Mouse (Mus musculus): Measurements from ENCODE around the gene Shcbp1l. TPM values are rescaled to one million over a fixed set of nuclear protein-coding genes. Genes with fewer than 3 reads are reported as not detected.

Shcbp1l gene
- polyA plus RNA-seq, 1 experiment from 2014 or later = 0.40 TPM

DNA sequence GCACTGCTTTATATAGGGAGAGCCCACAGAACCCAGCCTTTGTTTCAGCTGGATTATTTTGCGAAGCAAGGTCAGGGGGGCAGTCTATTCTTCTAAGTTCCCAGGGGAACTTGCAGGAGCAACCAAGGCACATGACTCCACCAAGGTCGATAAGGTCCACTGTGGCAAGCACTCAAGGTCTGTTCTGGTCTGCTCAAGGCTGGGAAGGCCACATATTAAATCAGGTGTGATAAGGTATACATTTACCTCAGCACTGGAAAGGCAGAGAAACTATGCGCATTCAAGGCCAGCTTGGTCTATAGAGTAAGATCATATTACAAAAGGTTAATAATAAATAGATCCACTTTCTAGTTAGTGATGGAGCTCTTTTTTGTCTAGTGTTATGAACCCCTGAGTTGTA, 71.1 kb downstream of the Shcbp1l start:
- WGBS = 73% methylated on average over 3 of the region's 3 CpGs
- H3K4me1 ChIP-seq (replicated peaks; ENCODE audit: control insufficient read depth, insufficient read depth, low read length) = no peaks in the 10 kb centered on the region
- ATAC-seq (ENCODE audit: low FRiP score) (no peak), DNase-seq (ENCODE audit: low spot score) (no peak)
- H3K4me3 ChIP-seq (ENCODE audit: low read depth, low read length) = no peak overlapping the region
- no peak overlapping the region for H3K27ac ChIP-seq (ENCODE audit: low read depth, low read length)
- H3K27me3 ChIP-seq (ENCODE audit: control insufficient read depth, insufficient read depth, low read length) = no peaks in the 10 kb centered on the region
- H3K9me3 ChIP-seq (ENCODE audit: control insufficient read depth, low read length) = no peaks in the 10 kb centered on the region
- no peaks in the 10 kb centered on the region for H3K36me3 ChIP-seq (ENCODE audit: control insufficient read depth, insufficient read depth, low read length)
- H3K4me2 ChIP-seq (replicated peaks; ENCODE audit: low read depth, low read length) = no peak overlapping the region
- H3K9ac ChIP-seq (ENCODE audit: low read depth, low read length) = no peak overlapping the region

DNA sequence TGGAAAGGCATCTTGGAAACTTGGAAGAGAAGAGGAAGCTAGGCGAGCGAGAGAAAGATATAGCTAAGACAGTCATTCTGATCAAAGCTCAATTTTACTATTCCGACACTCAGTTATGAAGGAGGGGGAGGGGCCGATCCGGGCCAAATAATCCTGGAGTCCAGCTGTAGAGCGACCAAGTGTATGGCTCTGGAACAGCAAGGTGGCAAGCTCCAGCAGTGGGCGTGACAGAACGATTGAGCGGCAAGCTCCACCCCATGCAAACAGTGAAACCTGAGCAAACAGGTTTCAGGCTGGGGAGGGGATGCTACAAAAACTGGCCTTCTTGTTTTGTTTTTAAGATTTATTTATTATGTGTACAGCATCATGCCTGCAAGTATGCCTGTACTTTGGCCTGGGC, 75.1 kb downstream of the Shcbp1l start:
- Histone ChIP-seq H3K27ac (ENCODE audit: low read depth, low read length) (no peak overlapping the region), H3K4me1 (replicated peaks; ENCODE audit: control insufficient read depth, insufficient read depth, low read length) (no peaks in the 10 kb centered on the region), H3K4me3 (ENCODE audit: low read depth, low read length) (no peak overlapping the region), H3K9ac (ENCODE audit: low read depth, low read length) (no peak overlapping the region), H3K27me3 (ENCODE audit: control insufficient read depth, insufficient read depth, low read length) (no peaks in the 10 kb centered on the region), H3K4me2 (replicated peaks; ENCODE audit: low read depth, low read length) (no peak overlapping the region), H3K36me3 (ENCODE audit: control insufficient read depth, insufficient read depth, low read length) (no peaks in the 10 kb centered on the region), H3K9me3 (ENCODE audit: control insufficient read depth, low read length) (no peaks in the 10 kb centered on the region)
- 91% methylated on average over 9 of the region's 9 CpGs for WGBS
- no peak for ATAC-seq (ENCODE audit: low FRiP score)
- no peak for DNase-seq (ENCODE audit: low spot score)

DNA sequence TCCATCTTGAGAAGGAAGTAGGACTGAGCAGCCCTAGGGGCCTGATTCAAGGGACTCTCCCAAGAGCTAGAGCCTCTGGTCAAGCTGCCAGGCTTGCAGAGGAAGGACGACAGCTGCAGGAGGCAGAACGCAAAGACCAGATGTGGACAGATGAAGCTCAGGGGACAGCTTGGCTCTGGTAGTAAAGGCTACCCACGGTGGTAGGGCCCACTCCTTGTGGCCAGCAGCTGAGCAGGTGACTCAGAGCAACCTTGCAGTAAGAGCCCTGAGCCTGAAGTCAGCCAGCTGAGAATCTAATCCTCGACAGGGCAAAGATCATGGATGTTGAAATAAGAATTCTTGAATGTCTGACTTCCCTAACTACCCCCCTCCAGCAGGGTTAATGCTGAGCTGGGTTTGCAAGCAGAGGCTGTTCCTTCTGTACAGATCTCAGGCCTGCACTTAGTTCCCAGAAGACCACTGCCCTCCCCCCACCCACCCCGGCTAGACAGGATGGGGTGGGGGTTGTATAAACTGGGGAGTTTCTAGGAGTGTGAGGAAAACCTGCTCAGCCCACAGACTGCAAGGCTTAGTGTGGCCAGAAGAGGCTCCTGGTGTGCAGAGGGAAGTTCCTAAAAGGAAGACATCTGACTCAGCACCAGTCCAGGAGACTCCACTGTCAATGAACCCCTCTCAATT, 76.8 kb downstream of the Shcbp1l start:
- Histone ChIP-seq H3K27ac (ENCODE audit: low read depth, low read length) (no peak overlapping the region), H3K27me3 (ENCODE audit: control insufficient read depth, insufficient read depth, low read length) (no peaks in the 10 kb centered on the region), H3K9ac (ENCODE audit: low read depth, low read length) (no peak overlapping the region), H3K9me3 (ENCODE audit: control insufficient read depth, low read length) (no peaks in the 10 kb centered on the region), H3K4me3 (ENCODE audit: low read depth, low read length) (no peak overlapping the region), H3K4me2 (replicated peaks; ENCODE audit: low read depth, low read length) (no peak overlapping the region), H3K36me3 (ENCODE audit: control insufficient read depth, insufficient read depth, low read length) (no peaks in the 10 kb centered on the region), H3K4me1 (replicated peaks; ENCODE audit: control insufficient read depth, insufficient read depth, low read length) (no peaks in the 10 kb centered on the region)
- no peak for DNase-seq (ENCODE audit: low spot score)
- no peak for ATAC-seq (ENCODE audit: low FRiP score)
- WGBS = 50% methylated on average over 5 of the region's 5 CpGs

Other genes starting within 250 kb of the Shcbp1l start
- 0.77 and 1.0 TPM in 2 replicates for gene Lamc2, start 238.7 kb upstream of the Shcbp1l start, polyA plus RNA-seq (2014; fragmentation: Nextera tagmentation; extraction: Ambion mirVana)
- gene Lamc1, start 92.4 kb upstream of the Shcbp1l start, polyA plus RNA-seq (2014; fragmentation: Nextera tagmentation; extraction: Ambion mirVana) = 25.3 and 28.4 TPM in 2 replicates
- 34.7 and 61.3 TPM in 2 replicates for gene Dhx9, start 62.5 kb downstream of the Shcbp1l start, polyA plus RNA-seq (2014; fragmentation: Nextera tagmentation; extraction: Ambion mirVana)
- 15.5 and 16.2 TPM in 2 replicates for gene Npl, start 124.9 kb downstream of the Shcbp1l start, polyA plus RNA-seq (2014; fragmentation: Nextera tagmentation; extraction: Ambion mirVana)
- gene Rgs8, start 227.9 kb downstream of the Shcbp1l start, polyA plus RNA-seq (2014; fragmentation: Nextera tagmentation; extraction: Ambion mirVana) = 5.8 and 7.9 TPM in 2 replicates